Mouse (Mus musculus): ENCODE measurements around the gene Gm17387. TPM values are rescaled to one million over a fixed set of nuclear protein-coding genes. Genes with fewer than 3 reads are reported as not detected.

Gene Gm17387
- polyA plus RNA-seq, 1 experiment from 2014 or later = not detected

- no peak for ATAC-seq (ENCODE audit: insufficient read depth, low FRiP score, low read depth)
- H3K27me3 ChIP-seq (replicated peaks) = no peaks in the 10 kb centered on the region
- H3K36me3 ChIP-seq = no peaks in the 10 kb centered on the region
- H3K4me3 ChIP-seq (replicated peaks) = no peak overlapping the region
- no peak overlapping the region for H3K9ac ChIP-seq
- 75% methylated on average over 4 of the region's 4 CpGs for WGBS
- H3K4me2 ChIP-seq = no peak overlapping the region
- H3K27ac ChIP-seq = no peak overlapping the region
- no peaks in the 10 kb centered on the region for H3K9me3 ChIP-seq
- H3K4me1 ChIP-seq = 0 out of 2 replicates have a peak, but pooled peaks cover 3% of the 10 kb centered on the region
Measured at GRCm38 (mm10) chr7:141055785-141056184, 26.9 kb downstream of the Gm17387 start.

GRCm38 (mm10) chr7:141056976-141057375 lies 28.0 kb downstream of the Gm17387 start:
- no peak overlapping the region for H3K4me3 ChIP-seq (replicated peaks)
- H3K4me2 ChIP-seq = no peak overlapping the region
- H3K36me3 ChIP-seq = no peaks in the 10 kb centered on the region
- H3K9ac ChIP-seq = no peak overlapping the region
- H3K27me3 ChIP-seq (replicated peaks) = no peaks in the 10 kb centered on the region
- WGBS = 84% methylated on average over 6 of the region's 6 CpGs
- peaks cover 9% of the 10 kb centered on the region; the same call in 1 of the 2 replicates for H3K4me1 ChIP-seq
- no peak overlapping the region for H3K27ac ChIP-seq
- H3K9me3 ChIP-seq = no peaks in the 10 kb centered on the region
- ATAC-seq (ENCODE audit: insufficient read depth, low FRiP score, low read depth) = no peak

GRCm38 (mm10) chr7:141057541-141057940 lies 28.6 kb downstream of the Gm17387 start:
- Histone ChIP-seq H3K36me3 (no peaks in the 10 kb centered on the region), H3K9me3 (no peaks in the 10 kb centered on the region), H3K4me1 (peaks cover 13% of the 10 kb centered on the region; the same call in 1 of the 2 replicates), H3K4me3 (replicated peaks) (no peak overlapping the region), H3K4me2 (no peak overlapping the region), H3K27me3 (replicated peaks) (no peaks in the 10 kb centered on the region), H3K27ac (no peak overlapping the region), H3K9ac (no peak overlapping the region)
- ATAC-seq (ENCODE audit: insufficient read depth, low FRiP score, low read depth) = no peak
- WGBS = 83% methylated on average over 1 of the region's 1 CpGs

GRCm38 (mm10) chr7:141058601-141059341 lies 29.8 kb downstream of the Gm17387 start:
- H3K4me1 ChIP-seq = peaks cover 13% of the 10 kb centered on the region; the same call in 1 of the 2 replicates
- no peaks in the 10 kb centered on the region for H3K9me3 ChIP-seq
- no peak overlapping the region for H3K4me3 ChIP-seq (replicated peaks)

GRCm38 (mm10) chr7:141059929-141060328 lies 31.0 kb downstream of the Gm17387 start:
- Histone ChIP-seq H3K9ac (no peak overlapping the region), H3K4me1 (peaks cover 13% of the 10 kb centered on the region; the same call in 1 of the 2 replicates), H3K9me3 (no peaks in the 10 kb centered on the region), H3K4me2 (peak overlapping the region; percentile 99), H3K27ac (no peak overlapping the region), H3K4me3 (replicated peaks) (no peak overlapping the region), H3K36me3 (no peaks in the 10 kb centered on the region), H3K27me3 (replicated peaks) (no peaks in the 10 kb centered on the region)
- 0 out of 2 replicates have a peak, but pooled peaks have one; percentile 28 for ATAC-seq (ENCODE audit: insufficient read depth, low FRiP score, low read depth)
- 63% methylated on average over 2 of the region's 2 CpGs for WGBS

More at GRCm38 (mm10) chr7:141058601-141059341, 29.8 kb downstream of the Gm17387 start:
- no peaks in the 10 kb centered on the region for H3K27me3 ChIP-seq (replicated peaks)
- no peak overlapping the region for H3K4me2 ChIP-seq
- H3K9ac ChIP-seq = no peak overlapping the region
- H3K36me3 ChIP-seq = no peaks in the 10 kb centered on the region
- H3K27ac ChIP-seq = no peak overlapping the region
- no peak for ATAC-seq (ENCODE audit: insufficient read depth, low FRiP score, low read depth)
- WGBS = 85% methylated on average over 14 of the region's 14 CpGs

GRCm38 (mm10) chr7:141060426-141061242 lies 31.7 kb downstream of the Gm17387 start, which contains the start of gene B4galnt4:
TSS of gene B4galnt4 (plus strand) at chr7:141061104.
- Histone ChIP-seq H3K27me3 (replicated peaks) (no peaks in the 10 kb centered on the region), H3K4me3 (replicated peaks) (peak within 1 kb of the TSS; percentile 68), H3K4me1 (peaks cover 13% of the 10 kb centered on the region; the same call in 1 of the 2 replicates), H3K4me2 (peak within 1 kb of the TSS; percentile 99), H3K9ac (peak within 1 kb of the TSS; percentile 50), H3K36me3 (0 out of 2 replicates have a peak, but pooled peaks cover 3% of the 10 kb centered on the region), H3K27ac (no peak within 1 kb of the TSS), H3K9me3 (no peaks in the 10 kb centered on the region)
- ATAC-seq (ENCODE audit: insufficient read depth, low FRiP score, low read depth) = peak; percentile 89
- WGBS = under 1% methylated on average over 59 of the region's 72 CpGs

GRCm38 (mm10) chr7:141061269-141061692 lies 32.4 kb downstream of the Gm17387 start:
- peak; percentile 36; the same call in 1 of the 2 replicates for ATAC-seq (ENCODE audit: insufficient read depth, low FRiP score, low read depth)
- under 1% methylated on average over 37 of the region's 37 CpGs for WGBS
- H3K4me1 ChIP-seq = peaks cover 13% of the 10 kb centered on the region; the same call in 1 of the 2 replicates
- no peaks in the 10 kb centered on the region for H3K27me3 ChIP-seq (replicated peaks)
- 0 out of 2 replicates have a peak, but pooled peaks cover 3% of the 10 kb centered on the region for H3K36me3 ChIP-seq
- peak overlapping the region; percentile 50 for H3K9ac ChIP-seq
- no peaks in the 10 kb centered on the region for H3K9me3 ChIP-seq
- peak overlapping the region; percentile 68 for H3K4me3 ChIP-seq (replicated peaks)
- peak overlapping the region; percentile 99 for H3K4me2 ChIP-seq
- no peak overlapping the region for H3K27ac ChIP-seq

GRCm38 (mm10) chr7:141062525-141062924 lies 33.6 kb downstream of the Gm17387 start:
- Histone ChIP-seq H3K4me3 (replicated peaks) (no peak overlapping the region), H3K4me2 (no peak overlapping the region), H3K36me3 (0 out of 2 replicates have a peak, but pooled peaks cover 3% of the 10 kb centered on the region), H3K9me3 (no peaks in the 10 kb centered on the region), H3K9ac (no peak overlapping the region), H3K4me1 (peaks cover 13% of the 10 kb centered on the region; the same call in 1 of the 2 replicates), H3K27ac (no peak overlapping the region), H3K27me3 (replicated peaks) (no peaks in the 10 kb centered on the region)
- WGBS = 74% methylated on average over 7 of the region's 7 CpGs
- no peak for ATAC-seq (ENCODE audit: insufficient read depth, low FRiP score, low read depth)

GRCm38 (mm10) chr7:141063353-141063752 lies 34.4 kb downstream of the Gm17387 start:
- H3K36me3 ChIP-seq = 0 out of 2 replicates have a peak, but pooled peaks cover 3% of the 10 kb centered on the region
- no peak overlapping the region for H3K27ac ChIP-seq
- H3K4me3 ChIP-seq (replicated peaks) = no peak overlapping the region
- ATAC-seq (ENCODE audit: insufficient read depth, low FRiP score, low read depth) = no peak
- no peaks in the 10 kb centered on the region for H3K9me3 ChIP-seq
- no peaks in the 10 kb centered on the region for H3K27me3 ChIP-seq (replicated peaks)
- peaks cover 13% of the 10 kb centered on the region; the same call in 1 of the 2 replicates for H3K4me1 ChIP-seq
- H3K9ac ChIP-seq = no peak overlapping the region
- H3K4me2 ChIP-seq = no peak overlapping the region
- WGBS = 87% methylated on average over 3 of the region's 3 CpGs

- no peak overlapping the region for H3K4me2 ChIP-seq
- H3K36me3 ChIP-seq = 0 out of 2 replicates have a peak, but pooled peaks cover 3% of the 10 kb centered on the region
- H3K9ac ChIP-seq = no peak overlapping the region
- ATAC-seq (ENCODE audit: insufficient read depth, low FRiP score, low read depth) = no peak
- peaks cover 13% of the 10 kb centered on the region; the same call in 1 of the 2 replicates for H3K4me1 ChIP-seq
- no peaks in the 10 kb centered on the region for H3K9me3 ChIP-seq
- no peak overlapping the region for H3K27ac ChIP-seq
- WGBS = 63% methylated on average over 7 of the region's 7 CpGs
- H3K27me3 ChIP-seq (replicated peaks) = no peaks in the 10 kb centered on the region
- no peak overlapping the region for H3K4me3 ChIP-seq (replicated peaks)
Measured at GRCm38 (mm10) chr7:141064175-141064574, 35.2 kb downstream of the Gm17387 start.

GRCm38 (mm10) chr7:141064576-141064975 lies 35.6 kb downstream of the Gm17387 start:
- no peak overlapping the region for H3K4me3 ChIP-seq (replicated peaks)
- peaks cover 13% of the 10 kb centered on the region; the same call in 1 of the 2 replicates for H3K4me1 ChIP-seq
- WGBS = 86% methylated on average over 7 of the region's 7 CpGs
- H3K27me3 ChIP-seq (replicated peaks) = no peaks in the 10 kb centered on the region
- 0 out of 2 replicates have a peak, but pooled peaks cover 3% of the 10 kb centered on the region for H3K36me3 ChIP-seq
- H3K9me3 ChIP-seq = no peaks in the 10 kb centered on the region
- H3K27ac ChIP-seq = no peak overlapping the region
- H3K4me2 ChIP-seq = no peak overlapping the region
- ATAC-seq (ENCODE audit: insufficient read depth, low FRiP score, low read depth) = no peak
- H3K9ac ChIP-seq = no peak overlapping the region

All from stomach, embryonic 15.5 days (tissue).